Mouse (Mus musculus) liver, postnatal 0 days (tissue): ENCODE measurements around the gene Apoa4.

Experiments used
- CTCF ChIP-seq: sonication (generic); IDR thresholded peaks from 2 replicates; pipeline ENCODE4 v1.5.1; 2016; ENCODE audit warnings: antibody characterized with exemption, low read depth
- EP300 ChIP-seq: IDR thresholded peaks from 2 replicates; pipeline ENCODE4 v1.6.1; 2016; ENCODE audit warnings: antibody characterized with exemption, low read depth, mild to moderate bottlenecking

DNA sequence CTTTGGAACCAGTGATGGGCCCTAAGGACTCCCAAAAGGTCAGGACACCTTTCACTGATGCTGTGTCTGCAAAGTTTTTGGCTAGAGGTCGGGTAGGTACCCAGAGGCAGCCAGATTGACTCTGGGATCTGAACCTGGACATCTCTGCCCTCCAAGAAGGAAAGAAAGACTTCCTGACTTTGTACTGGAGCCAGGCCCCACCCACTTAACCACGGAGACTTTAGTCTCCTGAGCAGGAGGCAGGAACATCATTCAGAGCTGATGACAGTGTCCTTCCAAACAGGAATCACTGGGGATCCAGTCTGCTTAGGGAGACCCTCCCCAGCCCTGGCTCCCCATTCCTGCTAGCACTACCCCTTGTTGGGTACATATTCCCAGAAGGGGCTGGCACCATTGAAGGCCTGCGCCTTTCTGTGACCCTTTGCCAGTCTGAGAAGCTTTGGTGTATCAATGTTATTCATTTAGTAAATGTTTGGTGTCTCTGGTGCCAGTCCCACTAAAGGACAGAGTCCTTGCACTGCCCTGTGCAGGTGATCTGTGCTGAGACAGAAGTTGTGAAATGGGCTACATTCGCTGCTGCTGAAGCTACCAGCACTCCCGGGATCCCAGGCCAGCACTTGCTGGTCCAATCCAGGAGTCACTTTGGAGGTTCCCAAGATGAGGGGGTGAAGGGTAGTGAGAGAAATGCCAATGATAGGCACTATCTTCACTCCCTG lies 15.4 kb upstream of the Apoa4 start:
- TF ChIP-seq CTCF (no peak), EP300 (no peak)
